Mouse (Mus musculus): ENCODE data around the gene Edaradd. TPM values are rescaled to one million over a fixed set of nuclear protein-coding genes. Genes with fewer than 3 reads are reported as not detected.

Edaradd gene
- polyA plus RNA-seq, 1 experiment, result not detected

DNA sequence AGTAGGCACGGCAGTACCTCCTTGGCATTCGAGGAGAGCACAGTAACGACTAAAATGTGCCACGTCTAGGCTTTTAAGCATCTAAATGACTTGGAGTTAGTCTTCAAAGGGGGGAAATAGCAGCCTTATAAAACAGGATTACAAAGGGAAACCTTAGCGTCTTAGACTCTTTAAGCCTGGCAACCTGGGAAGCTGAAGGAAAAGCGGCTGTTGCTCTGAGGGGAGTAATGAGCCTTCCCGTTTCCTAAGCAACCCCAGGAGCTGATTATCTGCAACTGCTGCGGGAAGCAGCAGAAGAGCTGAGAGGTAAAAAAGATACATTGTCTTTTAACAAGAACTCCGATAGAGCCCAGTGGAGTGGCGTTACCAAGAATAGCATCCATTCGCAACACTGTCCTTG, 19.5 kb upstream of the Edaradd start:
- no peak for TF ChIP-seq GATA1 (IDR thresholded peaks at IDR 0.05; ENCODE audit: low read length)

DNA sequence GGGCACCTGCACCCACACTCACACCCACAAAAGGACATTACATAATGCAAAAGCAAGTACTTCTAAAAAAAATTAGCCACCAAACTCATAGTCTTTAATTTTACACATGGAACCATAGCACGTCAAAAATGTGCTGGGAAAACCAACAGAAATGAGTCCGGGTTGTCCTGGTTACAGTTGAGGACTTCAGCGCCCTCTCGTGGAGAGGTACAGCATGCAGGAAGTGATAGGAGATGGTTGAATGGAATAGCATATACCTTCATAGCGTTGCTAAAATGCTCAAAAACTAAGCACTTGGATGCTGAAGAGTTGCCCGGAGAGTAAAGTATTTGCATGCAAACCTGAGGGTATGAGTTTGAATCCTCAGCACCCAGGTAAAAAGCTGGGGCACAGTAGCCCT, 17.7 kb upstream of the Edaradd start:
- no peak for TF ChIP-seq GATA1 (IDR thresholded peaks at IDR 0.05; ENCODE audit: low read length)

DNA sequence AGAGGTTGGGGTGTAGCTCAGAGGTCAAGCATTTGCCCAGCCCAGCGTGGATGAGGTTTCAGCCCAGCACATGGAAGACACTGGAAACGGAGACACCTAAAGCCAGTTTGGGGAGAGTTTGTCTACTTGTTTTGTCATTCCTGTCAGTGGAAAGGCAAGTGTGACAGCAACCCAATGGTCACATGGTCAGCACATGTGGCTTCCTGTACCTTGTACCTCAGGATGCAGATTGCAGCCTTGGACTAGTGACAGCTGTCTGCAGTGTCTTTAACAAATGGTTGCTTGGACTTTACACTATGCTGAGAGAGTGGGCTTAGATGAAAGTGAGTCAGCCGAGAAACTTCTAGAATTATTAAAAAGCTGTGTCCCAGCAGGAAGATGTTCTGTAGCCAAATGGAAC, 14.4 kb upstream of the Edaradd start:
- TF ChIP-seq GATA1 (IDR thresholded peaks at IDR 0.05; ENCODE audit: low read length), result no peak

DNA sequence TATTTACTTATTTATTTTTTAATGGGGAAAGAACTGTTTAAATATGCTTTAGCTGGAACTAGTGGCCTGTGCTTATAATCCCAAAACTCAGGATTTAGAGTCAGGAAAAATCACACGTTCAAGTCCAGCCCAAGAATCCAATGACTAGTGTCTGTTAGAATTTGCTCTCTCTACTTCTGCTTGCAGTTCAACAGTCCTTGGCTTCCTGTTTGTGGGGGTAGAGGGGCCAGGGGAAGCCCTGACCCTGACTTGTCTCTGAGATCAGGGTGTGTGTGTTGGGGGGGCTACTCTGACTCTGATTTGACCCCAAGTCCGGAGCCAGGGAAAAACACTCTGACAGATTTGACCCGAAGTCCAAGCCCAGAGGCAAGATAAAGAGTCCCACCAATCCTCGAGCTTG, 5.4 kb upstream of the Edaradd start:
- TF ChIP-seq GATA1 (IDR thresholded peaks at IDR 0.05; ENCODE audit: low read length), result no peak

DNA sequence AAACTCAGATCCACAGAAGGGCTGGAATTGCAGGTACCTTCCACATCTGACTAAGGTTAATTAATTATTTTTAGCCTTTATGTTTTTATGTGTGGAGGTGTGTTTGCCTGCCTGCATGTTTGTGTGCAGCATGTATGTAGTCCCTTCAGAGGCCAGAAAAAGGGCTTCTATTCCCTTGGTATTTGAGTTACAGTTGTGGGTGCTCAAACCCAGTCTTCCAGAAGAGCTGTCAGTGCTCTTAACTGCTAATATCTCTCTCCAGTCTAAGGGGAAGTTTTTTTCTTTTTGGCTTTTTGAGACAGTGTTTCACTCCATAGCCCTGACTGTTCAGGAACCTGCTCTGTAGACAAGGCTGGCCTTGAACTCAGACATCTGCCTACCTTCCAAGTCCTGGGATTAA, 2.1 kb upstream of the Edaradd start:
- no peak for TF ChIP-seq GATA1 (IDR thresholded peaks at IDR 0.05; ENCODE audit: low read length)

DNA sequence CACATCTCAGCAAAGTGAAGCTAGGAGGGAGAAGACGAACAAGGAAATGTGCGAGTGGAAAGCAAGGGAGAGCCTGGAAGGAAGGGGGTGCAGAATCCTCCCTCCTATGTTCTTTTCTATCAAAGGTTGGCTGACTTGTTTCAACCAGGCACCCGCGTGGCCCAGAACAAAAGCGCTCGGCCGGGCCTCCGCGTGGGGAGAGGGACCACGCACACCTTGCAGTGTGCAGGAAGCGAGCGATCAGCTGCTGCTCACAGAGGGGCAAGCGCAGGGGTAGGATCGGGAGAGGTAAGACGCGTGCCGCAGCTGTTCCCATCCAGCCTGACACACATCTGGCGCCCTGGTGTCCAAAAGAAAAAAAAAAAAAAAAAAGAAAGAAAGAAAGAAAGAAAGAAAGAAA, 867 bp downstream of the Edaradd start:
- TF ChIP-seq GATA1 (IDR thresholded peaks at IDR 0.05; ENCODE audit: low read length), result no peak

DNA sequence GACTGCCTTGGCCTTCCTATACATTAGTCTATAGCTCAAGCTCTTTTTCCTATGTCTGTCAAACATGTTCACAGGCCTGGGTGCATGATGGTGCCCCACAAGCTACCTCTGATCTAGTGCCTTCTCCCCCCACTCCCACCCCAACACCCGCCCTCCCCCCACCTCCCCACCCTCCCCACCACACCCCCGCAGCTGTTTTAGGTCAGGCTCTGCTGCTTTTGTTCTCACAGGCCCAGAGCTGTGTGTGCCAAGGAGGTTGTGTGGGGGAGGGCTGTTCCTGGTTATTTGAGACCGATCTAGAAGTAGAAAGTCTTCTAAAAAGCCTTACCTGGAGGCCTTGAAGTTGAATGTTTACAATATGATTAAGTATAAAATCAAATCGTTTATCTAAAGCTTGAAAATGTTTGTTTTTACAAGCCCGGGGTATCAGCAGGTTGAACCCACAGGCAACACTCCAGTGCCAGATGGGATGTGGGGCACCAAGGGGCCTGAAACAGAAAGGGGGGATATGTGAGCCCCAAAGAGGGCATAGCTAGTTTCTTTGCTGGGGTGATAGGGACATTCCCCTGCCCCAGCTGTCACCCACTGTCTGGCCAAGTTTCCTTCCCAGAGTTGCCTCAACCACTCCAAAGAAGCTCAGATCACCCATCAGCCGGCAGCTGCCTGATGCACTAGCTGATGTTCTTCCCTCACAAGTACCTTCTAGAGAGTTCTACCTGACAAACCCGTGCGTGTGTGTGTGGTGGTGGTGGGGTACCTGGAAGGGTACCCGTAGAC, 8.9 kb downstream of the Edaradd start:
- TF ChIP-seq GATA1 (IDR thresholded peaks at IDR 0.05; ENCODE audit: low read length), result no peak

DNA sequence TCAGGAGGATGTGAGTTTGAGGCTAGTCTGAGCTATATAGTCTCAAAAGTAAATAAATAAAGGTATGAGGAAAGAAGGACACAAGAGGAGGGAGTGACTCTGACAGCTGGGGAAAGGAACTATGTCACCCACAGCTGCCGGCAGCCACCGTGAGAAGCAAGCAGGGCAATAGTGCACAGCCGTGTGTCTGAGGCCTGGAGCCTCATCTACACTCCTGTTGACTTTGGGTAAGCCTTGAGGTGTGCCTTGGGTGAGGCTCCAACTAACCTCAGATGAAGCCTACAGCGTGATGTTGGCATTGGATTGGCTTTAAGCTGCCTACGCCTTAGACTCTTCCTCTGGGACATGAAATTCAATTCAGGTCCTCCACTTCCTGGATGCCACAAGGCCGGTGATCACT, 10.2 kb downstream of the Edaradd start:
- TF ChIP-seq GATA1 (IDR thresholded peaks at IDR 0.05; ENCODE audit: low read length), result no peak

DNA sequence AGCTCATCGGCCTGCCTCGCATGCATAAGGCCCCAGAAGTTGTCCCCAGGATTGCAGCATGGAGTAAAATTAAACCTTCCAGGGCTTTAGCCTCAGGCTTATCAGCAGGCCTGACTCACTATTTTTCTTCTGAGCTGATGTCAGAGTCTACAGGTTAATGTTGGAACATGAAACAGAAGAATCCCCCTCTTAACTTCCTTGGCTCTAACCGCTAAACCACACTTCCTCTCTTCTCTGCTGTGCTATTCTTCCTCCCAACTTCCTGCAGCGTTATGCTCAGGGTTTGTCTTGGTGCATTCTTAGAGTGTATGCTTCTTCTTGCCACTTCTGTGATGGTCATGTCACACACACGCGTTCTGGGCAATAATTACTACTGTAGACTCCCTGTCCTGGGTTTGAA, 12.8 kb downstream of the Edaradd start:
- TF ChIP-seq GATA1 (IDR thresholded peaks at IDR 0.05; ENCODE audit: low read length), result no peak

DNA sequence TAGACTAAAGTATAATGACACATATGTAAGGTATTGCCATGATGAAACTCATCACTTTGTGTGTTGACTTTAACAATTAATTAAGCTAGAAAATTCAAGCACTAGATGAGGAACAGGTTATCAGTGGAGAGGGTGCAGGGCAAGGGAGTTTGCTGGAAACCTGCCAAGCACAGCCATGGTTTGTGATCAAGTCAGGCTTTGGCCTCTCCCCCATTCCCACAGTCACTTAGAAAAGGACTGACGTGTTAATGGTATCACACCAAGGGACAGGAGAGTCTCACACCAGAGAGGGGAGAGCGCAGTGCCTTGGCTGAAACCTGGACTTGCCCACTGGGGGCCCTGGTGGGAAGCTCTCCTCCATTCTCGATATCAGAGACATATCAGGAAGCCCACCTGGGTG, 14.9 kb downstream of the Edaradd start:
- TF ChIP-seq GATA1 (IDR thresholded peaks at IDR 0.05; ENCODE audit: low read length), result no peak

DNA sequence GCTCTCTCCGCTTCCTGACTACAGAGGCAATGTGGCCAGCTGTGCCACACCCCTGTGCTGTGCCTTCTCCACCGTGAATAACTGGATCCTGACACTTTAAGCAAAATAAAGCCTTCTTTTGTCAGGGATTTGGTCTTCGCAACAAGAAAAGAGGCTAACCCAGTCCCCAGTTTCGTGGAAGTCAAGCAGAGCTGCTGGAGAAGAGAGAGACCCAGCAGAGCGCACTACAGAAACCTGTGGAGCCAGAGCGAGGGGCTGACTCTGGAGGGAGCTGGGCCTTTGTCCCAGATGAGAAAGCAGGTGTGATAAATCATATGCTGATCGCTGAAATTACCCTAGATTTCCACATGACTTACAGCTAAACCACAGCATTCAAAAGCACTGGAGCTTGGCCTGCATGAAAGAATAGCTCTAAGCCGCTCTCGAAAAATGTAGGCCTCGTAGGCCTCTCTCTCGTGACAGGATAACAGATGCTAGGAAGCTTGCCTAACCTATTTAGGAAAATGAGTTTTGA, 16.9 kb downstream of the Edaradd start:
- no peak for TF ChIP-seq GATA1 (IDR thresholded peaks at IDR 0.05; ENCODE audit: low read length)

DNA sequence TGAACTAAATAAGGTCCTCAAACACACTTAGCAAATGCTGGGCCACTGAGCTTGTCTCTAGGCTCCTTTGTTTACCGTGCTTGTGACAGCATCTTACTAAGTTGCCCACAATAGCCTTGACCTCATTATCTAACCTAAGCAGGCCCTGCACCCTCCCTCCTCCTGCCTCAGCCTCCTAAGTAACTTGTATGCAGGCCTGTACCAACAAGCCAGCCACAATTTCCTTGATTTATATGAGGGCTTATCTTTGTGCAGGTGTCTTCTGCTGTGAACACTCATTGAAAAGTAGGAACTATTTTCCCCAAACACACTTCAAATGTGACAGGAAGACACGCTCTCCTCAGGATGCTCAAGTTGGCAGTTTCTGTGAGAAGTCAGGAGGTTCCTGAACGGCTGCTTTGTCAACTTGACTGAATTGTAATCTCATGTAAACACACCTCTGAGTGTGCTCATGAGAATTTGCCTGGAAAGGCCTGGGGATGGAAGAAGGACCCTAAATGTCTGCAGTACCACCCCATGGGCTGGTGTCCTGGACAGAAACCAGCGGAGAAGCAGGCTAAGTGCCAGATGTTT, 17.5 kb downstream of the Edaradd start:
- TF ChIP-seq GATA1 (IDR thresholded peaks at IDR 0.05; ENCODE audit: low read length), result no peak

DNA sequence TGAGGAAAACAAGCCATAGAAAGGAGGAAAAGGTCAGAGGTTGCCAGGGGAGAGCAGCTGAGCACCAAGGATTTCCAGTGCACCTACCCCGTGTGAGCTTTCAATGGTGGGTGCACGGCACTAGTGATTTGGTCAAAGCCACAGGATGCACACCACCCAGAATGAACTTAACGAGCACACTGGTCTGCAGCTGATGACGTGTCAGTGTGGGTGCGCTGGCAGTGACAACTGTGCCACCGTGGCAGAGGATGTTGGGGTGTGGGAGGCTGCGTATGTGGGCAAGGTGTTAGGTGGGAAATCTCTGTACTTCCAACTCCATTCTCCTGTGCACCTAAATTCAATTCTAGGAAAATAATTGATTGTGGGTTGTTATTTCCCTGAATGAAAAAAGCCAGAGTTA, 21.1 kb downstream of the Edaradd start:
- TF ChIP-seq GATA1 (IDR thresholded peaks at IDR 0.05; ENCODE audit: low read length), result no peak

DNA sequence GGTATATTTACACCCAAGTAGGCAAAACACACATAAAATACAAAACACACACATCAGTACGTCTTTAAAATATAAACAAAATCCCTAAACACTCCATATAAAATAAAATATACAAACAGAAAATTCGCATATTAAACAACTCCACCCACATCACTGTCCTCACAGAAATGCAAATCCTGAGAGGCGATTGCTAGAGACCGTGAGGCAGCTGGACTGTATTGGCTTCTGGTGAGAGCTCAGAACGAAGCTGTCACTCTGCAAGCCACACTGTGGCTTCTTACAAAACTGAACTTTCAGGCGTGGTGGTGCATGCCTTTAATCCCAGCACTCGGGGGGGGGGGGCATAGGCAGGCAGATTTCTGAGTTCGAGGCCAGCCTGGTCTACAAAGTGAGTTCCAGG, 22.4 kb downstream of the Edaradd start:
- TF ChIP-seq GATA1 (IDR thresholded peaks at IDR 0.05; ENCODE audit: low read length), result no peak

DNA sequence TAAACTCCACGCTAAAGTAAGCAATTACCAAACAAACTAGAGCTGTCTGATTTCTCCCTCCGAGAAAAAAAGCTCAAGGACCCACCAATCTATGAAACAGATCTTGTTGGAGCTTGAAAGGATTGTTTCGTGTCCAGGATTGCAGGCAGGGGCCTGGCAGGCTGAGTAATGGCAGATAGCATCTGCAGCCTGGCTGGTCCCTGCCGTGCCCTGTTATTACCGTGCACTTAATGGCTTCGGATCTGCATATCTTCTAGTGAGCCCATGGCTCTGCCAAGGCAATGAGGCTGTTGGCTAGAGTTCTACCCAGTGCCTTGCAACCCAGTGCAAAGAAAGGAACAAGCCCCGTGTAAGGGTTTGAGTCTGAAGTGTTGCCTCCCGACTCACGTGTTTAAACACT, 25.5 kb downstream of the Edaradd start:
- no peak for TF ChIP-seq GATA1 (IDR thresholded peaks at IDR 0.05; ENCODE audit: low read length)

DNA sequence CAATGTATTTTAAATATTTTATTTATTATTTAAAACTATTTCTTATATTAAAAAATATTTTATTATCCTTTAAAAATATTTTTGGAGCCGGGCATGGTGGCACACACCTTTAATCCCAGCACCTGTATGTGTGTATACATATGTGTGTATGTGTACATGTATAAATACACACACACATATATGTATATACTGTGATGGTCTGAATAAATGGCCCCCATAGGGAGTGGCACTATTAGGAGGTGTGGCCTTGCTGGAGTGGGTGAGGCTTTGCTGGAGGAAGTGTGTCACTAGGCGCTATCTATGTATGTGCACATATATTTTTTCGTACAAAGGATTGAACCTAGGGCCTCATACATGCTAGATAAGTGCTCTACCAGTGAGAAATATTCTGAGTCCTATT, 27.7 kb downstream of the Edaradd start:
- no peak for TF ChIP-seq GATA1 (IDR thresholded peaks at IDR 0.05; ENCODE audit: low read length)

DNA sequence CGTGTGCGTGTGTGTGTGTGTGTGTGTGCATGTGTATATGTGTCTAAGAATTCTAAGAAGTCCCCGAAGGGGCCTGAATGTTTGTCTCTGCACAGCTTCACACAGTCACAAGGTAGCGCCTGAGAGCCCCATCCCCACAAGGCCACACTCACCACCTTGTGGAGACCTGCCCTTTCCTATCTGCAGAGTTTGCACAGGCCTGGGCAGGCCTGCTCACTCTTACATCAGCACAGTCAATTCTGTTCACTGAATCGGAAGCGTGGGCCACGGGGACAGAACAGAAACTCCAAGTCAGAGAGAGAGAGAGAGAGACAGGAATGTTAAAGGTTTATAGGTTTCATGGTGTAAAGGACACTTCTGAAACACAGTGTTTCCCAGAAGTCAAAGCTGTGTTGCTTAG, 34.6 kb downstream of the Edaradd start:
- TF ChIP-seq GATA1 (IDR thresholded peaks at IDR 0.05; ENCODE audit: low read length), result no peak
